Mouse (Mus musculus) olfactory bulb, adult 2 months (tissue): Measurements from ENCODE around the gene Flt3l. TPM values are rescaled to one million over a fixed set of nuclear protein-coding genes. Genes with fewer than 3 reads are reported as not detected.
"Not testable (repeated sequence)": the region's sequence is repeated elsewhere in the genome, so short reads cannot be mapped to it uniquely, and the experiment has no call there.

Experiments
- H3K27ac ChIP-seq: fragments of 200-500 bp; 2 replicates; pipeline ENCODE4 v1.5.1; 2012; ENCODE audit warnings: low read depth, low read length; ENCODE audit not compliant: insufficient read depth
- H3K4me1 ChIP-seq: fragments of 200-500 bp; 2 replicates; pipeline ENCODE4 v1.6.1; 2012; ENCODE audit warnings: low read length; ENCODE audit not compliant: control insufficient read depth, insufficient read depth
- H3K4me3 ChIP-seq: fragments of 200-500 bp; 2 replicates; pipeline ENCODE4 v1.5.1; 2012; ENCODE audit warnings: mild to moderate bottlenecking, low read depth, low read length, moderate library complexity; ENCODE audit not compliant: insufficient read depth
- CTCF ChIP-seq: fragments of 200-500 bp; IDR thresholded peaks from 2 replicates; pipeline ENCODE4 v1.5.1; 2012; ENCODE audit warnings: low read depth, mild to moderate bottlenecking, low read length, moderate library complexity; ENCODE audit not compliant: insufficient read depth
- POLR2A ChIP-seq: fragments of 200-500 bp; IDR thresholded peaks from 2 replicates; pipeline ENCODE4 v1.6.1; 2012; ENCODE audit warnings: mild to moderate bottlenecking, low read depth, low read length, moderate library complexity; ENCODE audit not compliant: insufficient read depth
- WGBS: fragments of 180-500 bp; shearing (Covaris S2); methylation state at CpG from one replicate; pipeline ENCODE4 v1.1.7; 2018; 5-methylcytosine and 5-hydroxymethylcytosine counted together
- polyA plus RNA-seq: library from polyadenylated mRNA; stranded (reverse); fragments of >200 nt; gene quantifications from 2 replicates; pipeline ENCODE4 v1.2.4, GENCODE M21; 2012; ENCODE audit warnings: low replicate concordance; ENCODE audit not compliant: missing spikeins, insufficient read depth, insufficient read length

Gene Flt3l
- polyA plus RNA-seq, 1 experiment: not detected

- Histone ChIP-seq H3K4me1 (peaks cover 8% of the 10 kb centered on the region), H3K4me3 (no peak overlapping the region), H3K27ac (no peak overlapping the region)
- WGBS: 3% methylated on average over 31 of the region's 31 CpGs
- TF ChIP-seq POLR2A (no peak), CTCF (no peak)
Measured at GRCm38 (mm10) chr7:45176356-45176755, 40.1 kb upstream of the Flt3l start.

- no peak overlapping the region for H3K4me3 ChIP-seq
- H3K4me1 ChIP-seq: peaks cover 6% of the 10 kb centered on the region
- TF ChIP-seq POLR2A (no peak), CTCF (no peak)
- H3K27ac ChIP-seq: no peak overlapping the region
- WGBS: 2% methylated on average over 23 of the region's 23 CpGs
Measured at GRCm38 (mm10) chr7:45175929-45176328, 39.7 kb upstream of the Flt3l start.

GRCm38 (mm10) chr7:45175398-45175797, 39.2 kb upstream of the Flt3l start:
- no peak for TF ChIP-seq CTCF
- no peak for TF ChIP-seq POLR2A
- no peak overlapping the region for H3K27ac ChIP-seq
- peaks cover 6% of the 10 kb centered on the region for H3K4me1 ChIP-seq
- WGBS: 4% methylated on average over 13 of the region's 13 CpGs
- H3K4me3 ChIP-seq: no peak overlapping the region

- no peak for TF ChIP-seq POLR2A
- no peak for TF ChIP-seq CTCF
- no peak overlapping the region for H3K27ac ChIP-seq
- peaks cover 6% of the 10 kb centered on the region for H3K4me1 ChIP-seq
- H3K4me3 ChIP-seq: no peak overlapping the region
- 6% methylated on average over 29 of the region's 29 CpGs for WGBS
Measured at GRCm38 (mm10) chr7:45174567-45175280, 38.5 kb upstream of the Flt3l start.

GRCm38 (mm10) chr7:45173772-45174171, 37.5 kb upstream of the Flt3l start:
- not testable (repeated sequence) for H3K27ac ChIP-seq, H3K4me3 ChIP-seq, H3K4me1 ChIP-seq
- WGBS: 66% methylated on average over 1 of the region's 1 CpGs

- Histone ChIP-seq H3K4me1 (peaks cover 11% of the 10 kb centered on the region), H3K4me3 (no peak overlapping the region), H3K27ac (no peak overlapping the region)
- no peak for TF ChIP-seq POLR2A
- 60% methylated on average over 7 of the region's 7 CpGs for WGBS
Measured at GRCm38 (mm10) chr7:45172974-45173373, 36.7 kb upstream of the Flt3l start.

- Histone ChIP-seq H3K4me1 (peaks cover 5% of the 10 kb centered on the region; the same call in 1 of the 2 replicates), H3K27ac (no peak overlapping the region), H3K4me3 (no peak overlapping the region)
- TF ChIP-seq POLR2A (no peak), CTCF (no peak)
- WGBS: 88% methylated on average over 3 of the region's 3 CpGs
Measured at GRCm38 (mm10) chr7:45169495-45169894, 33.3 kb upstream of the Flt3l start.

- no peak overlapping the region for H3K4me3 ChIP-seq
- peaks cover 5% of the 10 kb centered on the region; the same call in 1 of the 2 replicates for H3K4me1 ChIP-seq
- WGBS: 8% methylated on average over 24 of the region's 24 CpGs
- no peak overlapping the region for H3K27ac ChIP-seq
- no peak for TF ChIP-seq POLR2A
- TF ChIP-seq CTCF: no peak
Measured at GRCm38 (mm10) chr7:45168656-45169055, 32.4 kb upstream of the Flt3l start.

- no peak overlapping the region for H3K4me3 ChIP-seq
- no peak overlapping the region for H3K27ac ChIP-seq
- WGBS: 7% methylated on average over 19 of the region's 19 CpGs
- no peak for TF ChIP-seq CTCF
- TF ChIP-seq POLR2A: no peak
- peaks cover 5% of the 10 kb centered on the region; the same call in 1 of the 2 replicates for H3K4me1 ChIP-seq
Measured at GRCm38 (mm10) chr7:45167761-45168445, 31.7 kb upstream of the Flt3l start.
